Mouse (Mus musculus): ENCODE data around the gene Fam122b. TPM values are rescaled to one million over a fixed set of nuclear protein-coding genes. Genes with fewer than 3 reads are reported as not detected.
"Not testable (repeated sequence)": the region's sequence is repeated elsewhere in the genome, so short reads cannot be mapped to it uniquely, and the experiment has no call there.

Fam122b gene
- 9.9 and 10.3 TPM in 2 replicates for polyA plus RNA-seq (2015; fragmentation: Nextera tagmentation; extraction: Ambion mirVana)

GRCm38 (mm10) chrX:53269289-53270062 lies at the start of gene Fam122b:
Gene Fam122b, minus strand, starts transcription at chrX:53269805.
- ATAC-seq (ENCODE audit: insufficient read depth, low FRiP score) = peak; percentile 83
- Histone ChIP-seq H3K36me3 (ENCODE audit: control insufficient read depth, insufficient read depth, low read length) (no peaks in the 10 kb centered on the region), H3K27ac (ENCODE audit: low read length) (peak within 1 kb of the TSS; percentile 72), H3K4me2 (ENCODE audit: low read depth, low read length) (peak within 1 kb of the TSS; percentile 67), H3K9ac (ENCODE audit: low read length) (peak within 1 kb of the TSS; percentile 69), H3K4me1 (ENCODE audit: control insufficient read depth, insufficient read depth, low read length) (no peaks in the 10 kb centered on the region), H3K27me3 (ENCODE audit: control insufficient read depth, insufficient read depth, low read length) (no peaks in the 10 kb centered on the region), H3K4me3 (replicated peaks; ENCODE audit: low read length) (peak within 1 kb of the TSS; percentile 53), H3K9me3 (replicated peaks; ENCODE audit: control insufficient read depth, low read length) (no peaks in the 10 kb centered on the region)
- WGBS = 15% methylated on average over 40 of the region's 40 CpGs

GRCm38 (mm10) chrX:53287924-53288323 lies 18.3 kb upstream of the Fam122b start:
- H3K27ac ChIP-seq (ENCODE audit: low read length) = no peak overlapping the region
- no peaks in the 10 kb centered on the region for H3K36me3 ChIP-seq (ENCODE audit: control insufficient read depth, insufficient read depth, low read length)
- H3K9me3 ChIP-seq (replicated peaks; ENCODE audit: control insufficient read depth, low read length) = no peaks in the 10 kb centered on the region
- H3K9ac ChIP-seq (ENCODE audit: low read length) = no peak overlapping the region
- ATAC-seq (ENCODE audit: insufficient read depth, low FRiP score) = no peak
- H3K4me3 ChIP-seq (replicated peaks; ENCODE audit: low read length) = no peak overlapping the region
- WGBS = 54% methylated on average over 5 of the region's 5 CpGs
- H3K4me1 ChIP-seq (ENCODE audit: control insufficient read depth, insufficient read depth, low read length) = no peaks in the 10 kb centered on the region
- no peak overlapping the region for H3K4me2 ChIP-seq (ENCODE audit: low read depth, low read length)
- H3K27me3 ChIP-seq (ENCODE audit: control insufficient read depth, insufficient read depth, low read length) = no peaks in the 10 kb centered on the region

GRCm38 (mm10) chrX:53273124-53273523 lies 3.5 kb upstream of the Fam122b start, which contains the start of gene Fam122c:
Gene Fam122c, plus strand, starts transcription at chrX:53273424.
- Histone ChIP-seq H3K4me3 (replicated peaks; ENCODE audit: low read length) (no peak within 1 kb of the TSS), H3K9ac (ENCODE audit: low read length) (no peak within 1 kb of the TSS), H3K4me2 (ENCODE audit: low read depth, low read length) (no peak within 1 kb of the TSS), H3K4me1 (ENCODE audit: control insufficient read depth, insufficient read depth, low read length) (no peaks in the 10 kb centered on the region), H3K27ac (ENCODE audit: low read length) (no peak within 1 kb of the TSS), H3K36me3 (ENCODE audit: control insufficient read depth, insufficient read depth, low read length) (no peaks in the 10 kb centered on the region), H3K9me3 (replicated peaks; ENCODE audit: control insufficient read depth, low read length) (no peaks in the 10 kb centered on the region), H3K27me3 (ENCODE audit: control insufficient read depth, insufficient read depth, low read length) (no peaks in the 10 kb centered on the region)
- ATAC-seq (ENCODE audit: insufficient read depth, low FRiP score) = no peak
- 37% methylated on average over 1 of the region's 1 CpGs for WGBS

GRCm38 (mm10) chrX:53271628-53272027 lies 2.0 kb upstream of the Fam122b start:
- H3K9ac ChIP-seq (ENCODE audit: low read length); H3K9me3 ChIP-seq (replicated peaks; ENCODE audit: control insufficient read depth, low read length); H3K36me3 ChIP-seq (ENCODE audit: control insufficient read depth, insufficient read depth, low read length); H3K4me3 ChIP-seq (replicated peaks; ENCODE audit: low read length); H3K27ac ChIP-seq (ENCODE audit: low read length); ATAC-seq (ENCODE audit: insufficient read depth, low FRiP score); H3K4me1 ChIP-seq (ENCODE audit: control insufficient read depth, insufficient read depth, low read length); H3K27me3 ChIP-seq (ENCODE audit: control insufficient read depth, insufficient read depth, low read length); H3K4me2 ChIP-seq (ENCODE audit: low read depth, low read length): not testable (repeated sequence)
- 78% methylated on average over 2 of the region's 3 CpGs for WGBS

- ATAC-seq (ENCODE audit: insufficient read depth, low FRiP score) = no peak
- H3K9me3 ChIP-seq (replicated peaks; ENCODE audit: control insufficient read depth, low read length) = no peaks in the 10 kb centered on the region
- peak overlapping the region; percentile 53 for H3K4me3 ChIP-seq (replicated peaks; ENCODE audit: low read length)
- H3K9ac ChIP-seq (ENCODE audit: low read length) = no peak overlapping the region
- H3K27ac ChIP-seq (ENCODE audit: low read length) = peak overlapping the region; percentile 18; the same call in 1 of the 2 replicates
- peak overlapping the region; percentile 55 for H3K4me2 ChIP-seq (ENCODE audit: low read depth, low read length)
- H3K27me3 ChIP-seq (ENCODE audit: control insufficient read depth, insufficient read depth, low read length) = no peaks in the 10 kb centered on the region
- no peaks in the 10 kb centered on the region for H3K36me3 ChIP-seq (ENCODE audit: control insufficient read depth, insufficient read depth, low read length)
- no peaks in the 10 kb centered on the region for H3K4me1 ChIP-seq (ENCODE audit: control insufficient read depth, insufficient read depth, low read length)
- 20% methylated on average over 10 of the region's 10 CpGs for WGBS
These were observed 443 bp upstream of the Fam122b start for GRCm38 (mm10) chrX:53270063-53270432.

GRCm38 (mm10) chrX:53268856-53269255 lies 749 bp downstream of the Fam122b start:
- H3K4me2 ChIP-seq (ENCODE audit: low read depth, low read length) = peak overlapping the region; percentile 67
- H3K9me3 ChIP-seq (replicated peaks; ENCODE audit: control insufficient read depth, low read length) = no peaks in the 10 kb centered on the region

GRCm38 (mm10) chrX:53266186-53266585 lies 3.4 kb downstream of the Fam122b start:
- 57% methylated on average over 9 of the region's 9 CpGs for WGBS

More at GRCm38 (mm10) chrX:53268856-53269255, 749 bp downstream of the Fam122b start:
- Histone ChIP-seq H3K36me3 (ENCODE audit: control insufficient read depth, insufficient read depth, low read length) (no peaks in the 10 kb centered on the region), H3K27ac (ENCODE audit: low read length) (peak overlapping the region; percentile 72; the same call in 1 of the 2 replicates), H3K4me3 (replicated peaks; ENCODE audit: low read length) (peak overlapping the region; percentile 53), H3K9ac (ENCODE audit: low read length) (peak overlapping the region; percentile 66), H3K4me1 (ENCODE audit: control insufficient read depth, insufficient read depth, low read length) (no peaks in the 10 kb centered on the region), H3K27me3 (ENCODE audit: control insufficient read depth, insufficient read depth, low read length) (no peaks in the 10 kb centered on the region)
- ATAC-seq (ENCODE audit: insufficient read depth, low FRiP score) = peak; percentile 92
- WGBS = 14% methylated on average over 10 of the region's 10 CpGs

GRCm38 (mm10) chrX:53255195-53255594 lies 14.4 kb downstream of the Fam122b start:
- Histone ChIP-seq H3K27ac (ENCODE audit: low read length) (no peak overlapping the region), H3K4me1 (ENCODE audit: control insufficient read depth, insufficient read depth, low read length) (no peaks in the 10 kb centered on the region), H3K9me3 (replicated peaks; ENCODE audit: control insufficient read depth, low read length) (no peaks in the 10 kb centered on the region), H3K4me3 (replicated peaks; ENCODE audit: low read length) (no peak overlapping the region), H3K9ac (ENCODE audit: low read length) (no peak overlapping the region), H3K4me2 (ENCODE audit: low read depth, low read length) (no peak overlapping the region), H3K36me3 (ENCODE audit: control insufficient read depth, insufficient read depth, low read length) (no peaks in the 10 kb centered on the region), H3K27me3 (ENCODE audit: control insufficient read depth, insufficient read depth, low read length) (no peaks in the 10 kb centered on the region)
- no peak for ATAC-seq (ENCODE audit: insufficient read depth, low FRiP score)

More at GRCm38 (mm10) chrX:53266186-53266585, 3.4 kb downstream of the Fam122b start:
- Histone ChIP-seq H3K4me1 (ENCODE audit: control insufficient read depth, insufficient read depth, low read length) (no peaks in the 10 kb centered on the region), H3K27me3 (ENCODE audit: control insufficient read depth, insufficient read depth, low read length) (no peaks in the 10 kb centered on the region), H3K9ac (ENCODE audit: low read length) (no peak overlapping the region), H3K36me3 (ENCODE audit: control insufficient read depth, insufficient read depth, low read length) (no peaks in the 10 kb centered on the region), H3K9me3 (replicated peaks; ENCODE audit: control insufficient read depth, low read length) (no peaks in the 10 kb centered on the region), H3K4me3 (replicated peaks; ENCODE audit: low read length) (no peak overlapping the region), H3K4me2 (ENCODE audit: low read depth, low read length) (no peak overlapping the region), H3K27ac (ENCODE audit: low read length) (no peak overlapping the region)
- ATAC-seq (ENCODE audit: insufficient read depth, low FRiP score) = no peak

- Histone ChIP-seq H3K36me3 (ENCODE audit: control insufficient read depth, insufficient read depth, low read length) (no peaks in the 10 kb centered on the region), H3K27ac (ENCODE audit: low read length) (no peak within 1 kb of the TSS)
- WGBS = 64% methylated on average over 4 of the region's 4 CpGs
These were observed 29.6 kb downstream of the Fam122b start, which contains the start of gene Plac1 for GRCm38 (mm10) chrX:53240011-53240410. Gene Plac1, minus strand, starts transcription at chrX:53240111.

More at GRCm38 (mm10) chrX:53240011-53240410, 29.6 kb downstream of the Fam122b start, which contains the start of gene Plac1:
- Histone ChIP-seq H3K4me2 (ENCODE audit: low read depth, low read length) (no peak within 1 kb of the TSS), H3K27me3 (ENCODE audit: control insufficient read depth, insufficient read depth, low read length) (no peaks in the 10 kb centered on the region), H3K4me3 (replicated peaks; ENCODE audit: low read length) (no peak within 1 kb of the TSS), H3K9me3 (replicated peaks; ENCODE audit: control insufficient read depth, low read length) (no peaks in the 10 kb centered on the region), H3K9ac (ENCODE audit: low read length) (no peak within 1 kb of the TSS), H3K4me1 (ENCODE audit: control insufficient read depth, insufficient read depth, low read length) (no peaks in the 10 kb centered on the region)
- no peak for ATAC-seq (ENCODE audit: insufficient read depth, low FRiP score)
